Mouse (Mus musculus) embryonic facial prominence, embryonic 11.5 days (tissue): ENCODE measurements around the gene Adk. TPM values are rescaled to one million over a fixed set of nuclear protein-coding genes. Genes with fewer than 3 reads are reported as not detected.

Experiments
- ATAC-seq: fragments of 200-750 bp; cut with Nextera tagmentation; replicated peaks from 2 replicates; pipeline ENCODE4 v1.8.0; 2017; ENCODE audit warnings: low read depth; ENCODE audit not compliant: insufficient number of reproducible peaks, low FRiP score, low TSS enrichment
- DNase-seq: peaks from one replicate; pipeline ENCODE4 v3.0.0-alpha.2; 2015; ENCODE audit warnings: low spot score
- H3K27ac ChIP-seq: fragments of 300-500 bp; sonication (generic); replicated peaks from 2 replicates; pipeline ENCODE4 v1.5.1; 2014; ENCODE audit warnings: mild to moderate bottlenecking, low read depth, low read length, control low read depth
- H3K27me3 ChIP-seq: fragments of 300-500 bp; sonication (generic); 2 replicates; pipeline ENCODE4 v1.6.1; 2014; ENCODE audit warnings: mild to moderate bottlenecking, low read length, moderate library complexity, mixed read lengths; ENCODE audit not compliant: control insufficient read depth, insufficient read depth
- H3K36me3 ChIP-seq: fragments of 300-500 bp; sonication (generic); replicated peaks from 2 replicates; pipeline ENCODE4 v1.6.1; 2014; ENCODE audit warnings: low read depth, mild to moderate bottlenecking, low read length, moderate library complexity, mixed read lengths; ENCODE audit not compliant: control insufficient read depth, insufficient read depth
- H3K4me1 ChIP-seq: fragments of 300-500 bp; sonication (generic); 2 replicates; pipeline ENCODE4 v1.6.1; 2014; ENCODE audit warnings: low read length, mixed read lengths; ENCODE audit not compliant: control insufficient read depth, insufficient read depth
- H3K4me2 ChIP-seq: fragments of 300-500 bp; sonication (generic); 2 replicates; pipeline ENCODE4 v1.6.1; 2014; ENCODE audit warnings: low read depth, mild to moderate bottlenecking, control low read depth, low read length, moderate library complexity
- H3K4me3 ChIP-seq: fragments of 300-500 bp; sonication (generic); 2 replicates; pipeline ENCODE4 v1.5.1; 2014; ENCODE audit warnings: low read depth, low read length, control low read depth
- H3K9ac ChIP-seq: fragments of 300-500 bp; sonication (generic); replicated peaks from 2 replicates; pipeline ENCODE4 v1.6.1; 2014; ENCODE audit warnings: mild to moderate bottlenecking, control low read depth, low read length
- H3K9me3 ChIP-seq: fragments of 300-500 bp; sonication (generic); replicated peaks from 2 replicates; pipeline ENCODE4 v1.6.1; 2016; ENCODE audit warnings: mild to moderate bottlenecking, low read length, inconsistent platforms, mixed read lengths; ENCODE audit not compliant: control insufficient read depth
- WGBS: fragments of 180-500 bp; shearing (Covaris S2); extraction: QIAGEN DNeasy Blood & Tissue Kit; methylation state at CpG from one replicate; pipeline ENCODE4 v1.1.7; 2014; 5-methylcytosine and 5-hydroxymethylcytosine counted together
- polyA plus RNA-seq: library from polyadenylated mRNA; unstranded; fragments of >200 nt; fragmentation: Nextera tagmentation; extraction: Ambion mirVana; gene quantifications from 2 replicates; pipeline ENCODE4 v1.2.1, GENCODE M21; 2014

The Adk gene
- polyA plus RNA-seq, 1 experiment from 2014 or later, result 178 TPM

DNA sequence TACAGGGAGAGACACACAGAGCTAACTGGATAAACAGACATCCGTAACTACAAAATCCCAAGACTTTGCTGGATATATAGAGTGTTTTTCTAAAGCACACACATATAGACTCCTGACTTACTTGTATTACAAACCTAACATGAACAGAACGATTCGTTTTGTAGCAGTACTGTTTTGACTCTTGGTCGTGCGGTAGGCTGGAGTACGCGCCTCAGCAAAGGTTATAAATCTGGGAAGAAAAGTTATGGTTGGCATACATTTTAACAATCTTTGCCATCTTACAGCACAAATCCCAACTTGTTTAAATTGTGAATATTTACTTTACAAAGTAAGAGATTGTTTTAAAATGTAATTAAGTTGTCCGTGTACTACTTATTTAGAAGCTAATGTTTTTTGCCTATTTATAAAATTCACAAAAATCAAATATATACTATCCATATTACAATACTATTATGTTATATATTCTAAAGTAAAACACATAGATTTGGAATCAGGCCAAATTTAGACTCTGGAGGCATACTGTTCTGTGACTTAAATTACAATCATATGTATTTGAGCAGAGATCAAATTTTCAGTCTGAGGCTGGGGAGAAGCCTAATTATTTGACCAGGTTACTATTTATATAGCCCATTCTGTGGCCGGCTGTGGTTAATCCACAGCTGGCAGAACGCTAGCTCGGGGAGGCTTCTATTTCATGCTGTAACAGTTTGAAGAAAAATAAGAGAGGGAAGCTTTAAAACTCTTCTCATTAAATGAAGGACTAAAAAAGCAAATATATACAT lies 261.4 kb downstream of the Adk start:
- Histone ChIP-seq H3K4me3 (no peak overlapping the region), H3K9ac (no peak overlapping the region), H3K27me3 (no peaks in the 10 kb centered on the region), H3K4me2 (no peak overlapping the region), H3K27ac (peak overlapping the region; percentile 56; the same call in 1 of the 2 replicates), H3K36me3 (no peaks in the 10 kb centered on the region), H3K4me1 (no peaks in the 10 kb centered on the region), H3K9me3 (no peaks in the 10 kb centered on the region)
- whole genome bisulfite sequencing, result 51% methylated on average over 11 of the region's 11 CpGs
- 0 out of 2 replicates have a peak, but pooled peaks have one; percentile 34 for ATAC-seq
- DNase-seq, result peak; percentile 70

DNA sequence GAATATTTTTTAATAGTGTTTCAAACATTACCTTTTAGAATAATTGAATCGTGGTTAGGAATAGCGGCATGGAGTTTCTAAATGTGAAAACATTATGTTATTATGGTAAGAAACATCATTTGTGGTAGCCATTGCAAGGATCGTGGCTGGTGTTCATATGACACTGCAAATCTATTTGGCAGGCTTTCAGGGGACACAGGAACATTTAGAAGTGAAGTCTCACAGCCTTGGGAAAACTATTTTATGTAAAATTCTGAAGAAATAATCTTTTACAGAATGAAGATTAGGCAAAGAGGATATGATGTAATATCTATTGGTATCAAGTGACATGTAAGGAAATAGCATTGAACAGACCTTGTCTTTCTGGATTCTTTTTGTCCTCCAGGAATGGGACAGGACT lies 262.1 kb downstream of the Adk start:
- Histone ChIP-seq H3K9me3 (no peaks in the 10 kb centered on the region), H3K4me1 (no peaks in the 10 kb centered on the region), H3K36me3 (no peaks in the 10 kb centered on the region), H3K4me3 (no peak overlapping the region), H3K27ac (peak overlapping the region; percentile 56), H3K9ac (no peak overlapping the region), H3K4me2 (no peak overlapping the region), H3K27me3 (no peaks in the 10 kb centered on the region)
- ATAC-seq (no peak), DNase-seq (no peak)
- 67% methylated on average over 3 of the region's 3 CpGs for WGBS

DNA sequence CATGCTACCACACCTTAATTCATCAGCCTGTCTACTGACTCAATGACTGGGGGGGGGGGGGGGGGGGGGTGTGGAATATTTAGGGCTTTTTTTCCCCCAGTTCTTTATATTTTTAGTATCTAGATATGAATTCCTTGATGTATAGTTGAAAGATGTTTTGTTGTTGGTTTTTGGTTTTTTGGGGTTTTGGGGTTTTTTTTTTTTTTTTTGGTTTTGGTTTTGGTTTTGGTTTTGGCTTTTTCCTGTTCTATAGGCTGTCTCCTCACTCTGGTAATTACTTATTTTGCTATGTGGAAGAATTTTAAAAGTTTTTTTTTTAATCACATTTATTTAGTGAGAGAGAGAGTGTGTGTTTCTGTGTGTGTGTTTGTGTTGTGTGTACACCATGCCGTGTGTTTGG lies 282.5 kb downstream of the Adk start:
- H3K4me3 ChIP-seq, result no peak overlapping the region
- WGBS, result 94% methylated on average over 1 of the region's 1 CpGs
- H3K4me1 ChIP-seq, result no peaks in the 10 kb centered on the region
- H3K27ac ChIP-seq, result no peak overlapping the region
- H3K4me2 ChIP-seq, result no peak overlapping the region
- no peaks in the 10 kb centered on the region for H3K36me3 ChIP-seq
- H3K9ac ChIP-seq, result no peak overlapping the region
- no peak for ATAC-seq
- DNase-seq, result no peak
- no peaks in the 10 kb centered on the region for H3K27me3 ChIP-seq
- no peaks in the 10 kb centered on the region for H3K9me3 ChIP-seq

DNA sequence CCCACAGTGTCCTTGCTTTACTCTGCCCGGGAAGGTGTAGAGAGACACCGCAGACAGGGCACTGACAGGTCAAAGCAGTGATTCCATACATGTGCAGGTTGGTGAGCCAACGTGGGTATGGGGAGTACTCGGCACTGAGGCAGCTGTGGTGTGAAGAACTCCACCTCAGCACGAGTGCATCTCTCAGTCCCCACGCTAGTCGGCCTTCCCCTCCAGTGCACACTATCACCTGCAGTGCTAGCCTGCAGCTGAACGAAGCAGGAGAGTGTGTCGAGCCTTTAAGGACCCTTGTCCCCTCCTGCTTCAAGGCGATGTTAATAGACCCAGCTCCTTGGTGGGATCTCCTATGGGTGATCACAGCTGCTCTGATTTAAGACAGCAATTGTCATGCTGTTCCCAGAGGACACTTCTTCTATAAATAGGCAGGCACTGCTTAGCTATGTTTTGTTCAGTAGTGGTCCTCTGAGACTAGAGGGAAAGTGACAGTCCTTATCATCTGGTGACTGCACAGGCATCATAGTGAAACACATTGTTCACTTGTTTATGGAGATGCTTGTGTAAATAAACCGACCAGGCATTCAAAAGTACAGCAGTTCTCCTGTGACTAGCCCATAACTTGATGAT lies 283.4 kb downstream of the Adk start:
- H3K4me2 ChIP-seq, result no peak overlapping the region
- DNase-seq, result no peak
- 75% methylated on average over 11 of the region's 11 CpGs for WGBS
- H3K27me3 ChIP-seq, result no peaks in the 10 kb centered on the region
- H3K36me3 ChIP-seq, result no peaks in the 10 kb centered on the region
- no peaks in the 10 kb centered on the region for H3K9me3 ChIP-seq
- H3K4me1 ChIP-seq, result no peaks in the 10 kb centered on the region
- H3K9ac ChIP-seq, result no peak overlapping the region
- H3K27ac ChIP-seq, result no peak overlapping the region
- no peak overlapping the region for H3K4me3 ChIP-seq
- ATAC-seq, result no peak

DNA sequence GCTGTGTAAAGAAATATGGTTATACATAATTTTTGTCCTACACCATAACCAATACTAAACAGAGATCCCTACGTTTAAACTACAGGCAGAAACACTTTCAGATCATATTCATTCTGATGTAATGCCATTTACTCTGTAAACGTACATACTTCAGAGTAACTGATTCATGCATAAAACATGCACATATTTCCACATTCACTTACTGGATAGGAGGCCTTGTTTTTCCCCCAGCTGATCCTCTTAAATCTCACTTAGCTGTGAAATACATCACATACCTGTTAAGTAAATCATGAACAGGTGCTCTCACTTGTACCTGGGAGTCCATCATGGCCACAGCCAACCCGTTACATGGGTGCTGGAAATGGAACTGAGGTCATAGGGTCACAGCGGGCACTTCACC lies 285.6 kb downstream of the Adk start:
- H3K9ac ChIP-seq, result no peak overlapping the region
- no peak overlapping the region for H3K27ac ChIP-seq
- no peaks in the 10 kb centered on the region for H3K9me3 ChIP-seq
- ATAC-seq (no peak), DNase-seq (no peak)
- no peak overlapping the region for H3K4me2 ChIP-seq
- H3K4me3 ChIP-seq, result no peak overlapping the region
- no peaks in the 10 kb centered on the region for H3K4me1 ChIP-seq
- 82% methylated on average over 4 of the region's 4 CpGs for WGBS
- no peaks in the 10 kb centered on the region for H3K27me3 ChIP-seq
- H3K36me3 ChIP-seq, result no peaks in the 10 kb centered on the region

DNA sequence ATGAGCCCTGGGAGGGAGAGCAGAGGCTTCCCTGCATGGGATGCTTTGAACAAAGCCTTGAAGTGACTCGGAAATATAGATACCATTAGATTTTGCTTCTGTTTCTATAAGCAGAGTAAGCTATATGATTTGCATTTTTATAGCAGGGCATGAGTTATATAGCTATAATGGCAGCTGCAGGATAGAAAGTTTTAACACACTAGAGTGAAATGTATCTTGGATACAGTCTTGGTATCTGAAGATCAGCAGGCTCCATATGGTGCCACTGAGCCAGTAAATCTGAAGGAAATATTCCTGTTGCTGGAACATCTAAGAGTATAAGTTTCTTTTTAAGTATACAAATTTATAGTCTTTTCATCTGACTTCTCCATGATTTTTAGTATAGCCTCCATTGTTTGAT lies 288.8 kb downstream of the Adk start:
- H3K9ac ChIP-seq, result no peak overlapping the region
- no peaks in the 10 kb centered on the region for H3K4me1 ChIP-seq
- H3K4me3 ChIP-seq, result no peak overlapping the region
- ATAC-seq, result no peak
- H3K4me2 ChIP-seq, result no peak overlapping the region
- no peaks in the 10 kb centered on the region for H3K9me3 ChIP-seq
- no peaks in the 10 kb centered on the region for H3K27me3 ChIP-seq
- 84% methylated on average over 1 of the region's 1 CpGs for WGBS
- no peaks in the 10 kb centered on the region for H3K36me3 ChIP-seq
- DNase-seq, result no peak
- H3K27ac ChIP-seq, result no peak overlapping the region

DNA sequence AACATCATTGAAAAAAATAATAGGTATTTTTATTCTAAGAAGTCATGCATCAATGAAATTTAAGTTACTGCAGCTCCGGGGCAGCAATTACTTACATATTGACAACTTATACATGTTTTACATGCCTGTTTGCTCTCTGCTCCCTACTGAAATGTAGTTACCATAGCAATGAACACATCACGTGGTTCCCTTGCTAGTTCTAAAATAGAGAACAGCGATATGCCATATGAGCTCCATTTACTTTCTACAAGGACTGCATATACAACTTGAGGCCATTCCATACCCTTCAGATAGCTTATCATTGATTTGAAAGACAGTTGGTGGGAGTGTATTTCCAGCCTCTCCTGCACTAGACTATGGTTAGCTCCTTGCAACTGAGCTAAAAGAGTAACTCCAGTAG lies 290.6 kb downstream of the Adk start:
- 83% methylated on average over 3 of the region's 3 CpGs for WGBS
- no peak for ATAC-seq
- no peak overlapping the region for H3K4me3 ChIP-seq

DNA sequence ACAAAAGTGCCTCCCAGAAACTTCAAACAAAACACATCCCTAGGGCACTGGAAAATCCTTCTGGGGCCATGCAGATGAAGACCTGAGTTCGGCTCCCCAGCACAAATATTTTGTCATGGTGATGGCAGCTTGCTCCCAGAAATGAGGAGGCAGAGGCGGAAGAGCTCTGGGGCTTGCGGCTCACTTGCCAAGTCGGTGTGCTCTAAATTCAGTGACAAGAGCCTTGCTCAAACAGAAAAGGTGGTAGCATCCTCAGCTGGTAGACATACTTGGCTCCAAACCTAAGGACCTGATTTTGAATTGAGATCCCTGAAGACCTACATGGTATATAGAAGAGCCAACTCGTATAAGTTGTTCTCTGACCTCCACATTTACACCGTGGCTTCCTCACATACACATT lies 292.5 kb downstream of the Adk start:
- Histone ChIP-seq H3K4me2 (no peak overlapping the region), H3K9ac (no peak overlapping the region), H3K9me3 (no peaks in the 10 kb centered on the region), H3K4me1 (no peaks in the 10 kb centered on the region), H3K36me3 (no peaks in the 10 kb centered on the region), H3K27me3 (no peaks in the 10 kb centered on the region), H3K27ac (no peak overlapping the region), H3K4me3 (no peak overlapping the region)
- DNase-seq (no peak), ATAC-seq (no peak)
- 91% methylated on average over 6 of the region's 6 CpGs for WGBS

More for the DNA sequence above, 290.6 kb downstream of the Adk start:
- H3K4me1 ChIP-seq, result no peaks in the 10 kb centered on the region
- H3K27ac ChIP-seq, result no peak overlapping the region
- DNase-seq, result no peak
- H3K9ac ChIP-seq, result no peak overlapping the region
- H3K27me3 ChIP-seq, result no peaks in the 10 kb centered on the region
- no peak overlapping the region for H3K4me2 ChIP-seq
- H3K9me3 ChIP-seq, result no peaks in the 10 kb centered on the region
- H3K36me3 ChIP-seq, result no peaks in the 10 kb centered on the region
